Mouse (Mus musculus): ENCODE data around the gene Lsm3.

DNA sequence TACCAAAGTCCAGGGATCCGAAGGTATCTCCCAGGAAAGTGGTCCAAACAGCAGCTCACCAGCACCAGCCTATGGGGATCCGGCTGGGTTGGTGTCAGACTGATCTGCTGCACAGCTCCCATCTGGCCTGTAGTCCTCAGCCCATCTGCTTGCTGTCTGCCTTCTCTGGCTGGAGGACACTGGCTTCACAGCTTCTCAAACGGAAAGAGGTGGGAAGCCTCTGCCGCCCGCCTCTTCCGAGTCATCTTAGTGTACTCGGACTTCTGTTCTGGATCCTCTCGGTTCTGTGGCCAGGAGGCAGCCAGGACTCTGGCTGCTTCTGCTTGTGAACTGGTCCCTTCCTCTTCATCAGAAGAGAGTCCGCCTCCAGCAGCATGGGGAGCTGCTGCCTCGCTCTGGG lies 25.9 kb upstream of the Lsm3 start:
- TF ChIP-seq CTCF (IDR thresholded peaks at IDR 0.05; ENCODE audit: insufficient read depth, low read depth, low read length): no peak
- TF ChIP-seq POLR2A (IDR thresholded peaks at IDR 0.05; ENCODE audit: insufficient read depth, low read depth, low read length): no peak

Measured in olfactory bulb, adult 2 months (tissue).